42 mouse cellular contexts compared by ENCODE assay signal in the genomic region with DNA sequence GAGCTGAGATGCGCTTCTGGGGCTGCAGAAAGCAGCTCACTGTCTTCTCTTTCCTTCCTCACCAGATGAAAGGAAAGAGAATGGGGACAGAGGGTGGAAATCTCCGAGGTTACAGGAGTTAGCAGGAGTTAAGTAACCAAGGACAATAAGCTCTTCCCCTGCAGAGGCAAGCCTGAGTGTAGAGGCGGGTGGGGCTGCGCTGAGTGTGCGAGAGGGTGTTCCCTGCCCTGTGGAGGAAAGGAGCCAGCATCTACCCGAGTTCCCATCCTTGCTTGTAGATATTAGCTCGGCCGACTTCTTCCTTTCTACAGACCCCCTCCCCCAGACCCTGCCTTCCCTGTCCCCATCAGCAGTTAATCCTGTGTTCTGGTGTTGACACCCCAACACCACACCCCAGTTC. TPM values are rescaled to one million over a fixed set of nuclear protein-coding genes. Genes with fewer than 3 reads are reported as not detected.
"Had no signal": no experiment of that assay in that cellular context is flagged by ENCODE, and none has a peak within 500 bp of the region (broad histone marks: within the 10 kb centered on the region; RNA-seq: fewer than 3 reads in every experiment).

No protein-coding gene starts in this region.

- H3K27me3 ChIP-seq: hindbrain, embryonic 15.5 days; liver, embryonic 13.5 days; liver, embryonic 15.5 days had no signal

- H3K4me1 ChIP-seq: heart, embryonic 10.5 days; heart, embryonic 12.5 days; hindbrain, embryonic 13.5 days; hindbrain, embryonic 15.5 days; kidney, embryonic 15.5 days; limb, embryonic 10.5 days; limb, embryonic 12.5 days; liver, embryonic 13.5 days; liver, embryonic 15.5 days had no signal

- ATAC-seq: hindbrain, postnatal 0 days; intestine, embryonic 16.5 days had no signal

- H3K36me3 ChIP-seq: heart, embryonic 10.5 days; heart, embryonic 12.5 days; hindbrain, embryonic 13.5 days; hindbrain, embryonic 15.5 days; kidney, embryonic 15.5 days; limb, embryonic 10.5 days; limb, embryonic 12.5 days; liver, embryonic 13.5 days; liver, embryonic 15.5 days had no signal

- DNase-seq: gastrocnemius, postnatal 14 days; gastrocnemius, postnatal 36 days; heart, adult 18-20 months; heart, postnatal 10 days; kidney, adult 11 months; kidney, adult 2 months; kidney, adult 9 months; kidney, postnatal 14 days; kidney, postnatal 36 days; layer of hippocampus, adult 9-11 months; liver; liver, embryonic 13.5 days had no signal

- H3K9me3 ChIP-seq: heart, embryonic 10.5 days; heart, embryonic 12.5 days; hindbrain, embryonic 13.5 days; hindbrain, embryonic 15.5 days; kidney, embryonic 15.5 days; limb, embryonic 10.5 days; limb, embryonic 12.5 days; liver, embryonic 13.5 days; liver, embryonic 15.5 days had no signal

- H3K9ac ChIP-seq: heart, embryonic 12.5 days; hindbrain, embryonic 13.5 days; hindbrain, embryonic 15.5 days; kidney, embryonic 15.5 days; limb, embryonic 12.5 days; liver, embryonic 13.5 days; liver, embryonic 15.5 days had no signal

- H3K27ac ChIP-seq: heart, embryonic 10.5 days; hindbrain, embryonic 13.5 days; hindbrain, embryonic 15.5 days; hindbrain, postnatal 0 days; kidney, embryonic 15.5 days; kidney, postnatal 0 days; left cerebral cortex, adult 2 months; limb, embryonic 10.5 days; limb, embryonic 12.5 days; liver, embryonic 13.5 days; liver, embryonic 15.5 days had no signal

- H3K4me3 ChIP-seq: heart, embryonic 10.5 days; heart, embryonic 12.5 days; hindbrain, embryonic 13.5 days; hindbrain, embryonic 15.5 days; kidney, embryonic 15.5 days; left cerebral cortex, adult 2 months; limb, embryonic 10.5 days; limb, embryonic 12.5 days; liver, embryonic 13.5 days; liver, embryonic 15.5 days had no signal

RNA-seq across cellular contexts. Expression of gene Krt10, which starts 9.7 kb away (rescaled TPM):
- total RNA-seq: hematopoietic stem cell, adult 5-6 weeks had no signal

RNA-seq across cellular contexts. Expression of gene Krt12, which starts 23.2 kb away (rescaled TPM):
- total RNA-seq: gastrocnemius, adult 18-20 months; gastrocnemius, postnatal 14 days; gastrocnemius, postnatal 36 days; heart, adult 18-20 months; heart, adult 8-10 months; heart, postnatal 10 days; heart, postnatal 25 days; hematopoietic stem cell, adult 5-6 weeks had no signal
- polyA plus RNA-seq: gonadal fat pad, adult 2 months; heart, embryonic 10.5 days; heart, embryonic 12.5 days; heart, embryonic 14.5 days; heart, embryonic 16.5 days; hindbrain, embryonic 11.5 days; hindbrain, embryonic 13.5 days; hindbrain, embryonic 15.5 days; intestine, embryonic 14.5 days; intestine, embryonic 16.5 days; kidney, adult 2 months; kidney, embryonic 15.5 days; kidney, postnatal 0 days; limb, embryonic 10.5 days; limb, embryonic 12.5 days; liver, embryonic 11.5 days; liver, embryonic 13.5 days; liver, embryonic 15.5 days had no signal

RNA-seq across cellular contexts. Expression of gene Krt28, which starts 24.1 kb away (rescaled TPM):
- total RNA-seq: gastrocnemius, adult 18-20 months; gastrocnemius, adult 8-10 months; gastrocnemius, postnatal 14 days; gastrocnemius, postnatal 36 days; heart, adult 18-20 months; heart, adult 8-10 months; heart, postnatal 10 days; heart, postnatal 25 days; hematopoietic stem cell, adult 5-6 weeks; left cerebral cortex, adult 2 months; left cerebral cortex, postnatal 36 days had no signal
- polyA plus RNA-seq: gonadal fat pad, adult 2 months; heart, embryonic 14.5 days; heart, embryonic 16.5 days; intestine, embryonic 14.5 days; kidney, adult 2 months; kidney, postnatal 0 days; limb, embryonic 12.5 days; liver, embryonic 11.5 days; liver, embryonic 13.5 days; liver, embryonic 15.5 days had no signal

RNA-seq across cellular contexts. Expression of gene Krt20, which starts 39.1 kb away (rescaled TPM):
- total RNA-seq: heart, adult 18-20 months; heart, adult 8-10 months; heart, postnatal 25 days; hematopoietic stem cell, adult 5-6 weeks; hindbrain, postnatal 0 days; layer of hippocampus, adult 18-20 months; layer of hippocampus, adult 8-10 months; layer of hippocampus, postnatal 25 days; left cerebral cortex, adult 2 months; left cerebral cortex, postnatal 14 days; left cerebral cortex, postnatal 36 days had no signal

RNA-seq across cellular contexts. Expression of gene Krt27, which starts 47.9 kb away (rescaled TPM):
- total RNA-seq: gastrocnemius, adult 18-20 months; gastrocnemius, adult 8-10 months; gastrocnemius, postnatal 14 days; gastrocnemius, postnatal 36 days; heart, adult 18-20 months; heart, adult 8-10 months; heart, postnatal 10 days; heart, postnatal 25 days; hematopoietic stem cell, adult 5-6 weeks; layer of hippocampus, adult 18-20 months; layer of hippocampus, adult 8-10 months; layer of hippocampus, postnatal 25 days; left cerebral cortex, adult 2 months; left cerebral cortex, postnatal 14 days; left cerebral cortex, postnatal 36 days had no signal
- polyA plus RNA-seq: gonadal fat pad, adult 2 months; heart, embryonic 10.5 days; heart, embryonic 12.5 days; heart, embryonic 14.5 days; heart, embryonic 16.5 days; hindbrain, embryonic 11.5 days; hindbrain, embryonic 13.5 days; intestine, embryonic 14.5 days; intestine, embryonic 16.5 days; kidney, adult 2 months; kidney, embryonic 15.5 days; kidney, postnatal 0 days; large intestine, adult 2 months; limb, embryonic 10.5 days; limb, embryonic 12.5 days; limb, embryonic 14.5 days; liver, embryonic 11.5 days; liver, embryonic 13.5 days; liver, embryonic 15.5 days had no signal
